In the genomic region with DNA sequence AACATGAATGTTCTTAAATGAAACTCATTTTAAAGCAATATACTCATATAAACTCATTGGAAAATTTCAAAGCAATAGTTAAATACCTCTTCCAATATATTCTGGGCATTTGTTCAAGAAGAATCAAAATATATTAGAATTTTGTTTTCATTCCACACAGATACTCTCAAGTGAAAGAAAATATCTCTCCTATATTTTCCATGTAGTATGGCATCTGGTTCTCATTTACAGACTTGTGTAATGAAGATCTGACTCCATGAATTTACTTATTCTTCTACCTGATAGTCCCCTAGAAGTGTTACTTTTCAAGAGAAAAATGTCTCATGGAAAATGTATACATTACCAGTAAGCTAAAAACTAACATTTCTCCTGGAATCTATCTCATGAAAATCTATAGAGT, we compare ENCODE assay signal across 28 mouse cellular contexts.
"Had no signal": no experiment of that assay in that cellular context is flagged by ENCODE, and none has a peak within 500 bp of the region (broad histone marks: within the 10 kb centered on the region; RNA-seq: fewer than 3 reads in every experiment).

No protein-coding gene starts in this region.

- ATAC-seq: forebrain, embryonic 13.5 days; forebrain, embryonic 15.5 days; forebrain, embryonic 16.5 days; forebrain, postnatal 0 days had no signal

- H3K4me2 ChIP-seq: embryonic facial prominence, embryonic 12.5 days; embryonic facial prominence, embryonic 13.5 days; embryonic facial prominence, embryonic 15.5 days; forebrain, embryonic 12.5 days; forebrain, embryonic 13.5 days; forebrain, embryonic 15.5 days had no signal

- H3K4me3 ChIP-seq: embryonic facial prominence, embryonic 12.5 days; embryonic facial prominence, embryonic 13.5 days; embryonic facial prominence, embryonic 15.5 days; erythroblast, embryonic 14.5 days; forebrain, embryonic 10.5 days; forebrain, embryonic 12.5 days; forebrain, embryonic 13.5 days; forebrain, embryonic 15.5 days; gastrocnemius, adult 2 months; heart, adult 2 months had no signal

- H3K9me3 ChIP-seq: embryonic facial prominence, embryonic 12.5 days; embryonic facial prominence, embryonic 15.5 days; forebrain, embryonic 10.5 days; forebrain, embryonic 12.5 days; forebrain, embryonic 13.5 days; forebrain, embryonic 15.5 days had no signal

- H3K36me3 ChIP-seq: embryonic facial prominence, embryonic 12.5 days; embryonic facial prominence, embryonic 13.5 days; embryonic facial prominence, embryonic 15.5 days; forebrain, embryonic 10.5 days; forebrain, embryonic 12.5 days; forebrain, embryonic 15.5 days had no signal

- H3K27ac ChIP-seq: embryonic facial prominence, embryonic 12.5 days; embryonic facial prominence, embryonic 13.5 days; embryonic facial prominence, embryonic 15.5 days; forebrain, embryonic 10.5 days; forebrain, embryonic 12.5 days; forebrain, embryonic 13.5 days; forebrain, embryonic 15.5 days; gastrocnemius, adult 2 months; heart, adult 2 months had no signal

- H3K9ac ChIP-seq: embryonic facial prominence, embryonic 12.5 days; embryonic facial prominence, embryonic 13.5 days; embryonic facial prominence, embryonic 15.5 days; forebrain, embryonic 12.5 days; forebrain, embryonic 13.5 days; forebrain, embryonic 15.5 days; forebrain, postnatal 0 days had no signal

- DNase-seq: cerebellum, adult 18-20 months; cerebellum, adult 2 months; cerebellum, adult 8-10 months; cerebellum, adult 9-10 months; cerebellum, adult 9-11 months; cerebellum, postnatal 10 days; cerebellum, postnatal 14 days; cerebellum, postnatal 25 days; cerebellum, postnatal 36 days; embryo, embryonic 11 days; gastrocnemius, adult 2 months; gastrocnemius, postnatal 10 days; gastrocnemius, postnatal 14 days; gastrocnemius, postnatal 25 days; gastrocnemius, postnatal 36 days; heart, adult 11 months; heart, adult 18-20 months; heart, adult 2 months had no signal

- H3K27me3 ChIP-seq: embryonic facial prominence, embryonic 12.5 days; embryonic facial prominence, embryonic 13.5 days; embryonic facial prominence, embryonic 15.5 days; forebrain, embryonic 12.5 days; forebrain, embryonic 13.5 days; forebrain, embryonic 15.5 days had no signal

- H3K4me1 ChIP-seq: embryonic facial prominence, embryonic 12.5 days; embryonic facial prominence, embryonic 13.5 days; embryonic facial prominence, embryonic 15.5 days; forebrain, embryonic 10.5 days; forebrain, embryonic 12.5 days; forebrain, embryonic 13.5 days; forebrain, embryonic 15.5 days had no signal
